Mouse (Mus musculus) gastrocnemius, postnatal 4 days (tissue): ENCODE results near the gene Mocs1. TPM values are rescaled to one million over a fixed set of nuclear protein-coding genes. Genes with fewer than 3 reads are reported as not detected.

Experiments
- DNase-seq, 2 experiments: peaks; one replicate each; pipeline ENCODE4 v3.0.0; 2021 to 2022; ENCODE audit warnings: low spot score in 2 of 2, mixed read lengths in 2 of 2
- total RNA-seq, 2 experiments: library from RNA; stranded (reverse); gene quantifications; 2 replicates each; pipeline ENCODE4 v1.2.3; 2021

The Mocs1 gene
- total RNA-seq, 2 experiments from 2014 or later = 20.3 to 20.8 TPM

GRCm38 (mm10) chr17:49477370-49477769 is 49.2 kb downstream of the Mocs1 start:
- no peak for DNase-seq

- no peak for DNase-seq
These were observed 53.7 kb downstream of the Mocs1 start for GRCm38 (mm10) chr17:49481876-49482275.

- DNase-seq = no peak
These were observed 56.3 kb downstream of the Mocs1 start for GRCm38 (mm10) chr17:49484435-49484834.

GRCm38 (mm10) chr17:49489098-49489497 is 60.9 kb downstream of the Mocs1 start:
- DNase-seq = no peak

GRCm38 (mm10) chr17:49493276-49493675 is 65.1 kb downstream of the Mocs1 start:
- DNase-seq = no peak

GRCm38 (mm10) chr17:49498169-49498568 is 70.0 kb downstream of the Mocs1 start:
- no peak for DNase-seq

GRCm38 (mm10) chr17:49499635-49500034 is 71.5 kb downstream of the Mocs1 start:
- DNase-seq = no peak

- no peak for DNase-seq
These were observed 72.1 kb downstream of the Mocs1 start for GRCm38 (mm10) chr17:49500234-49500633.

- no peak for DNase-seq
These were observed 75.2 kb downstream of the Mocs1 start for GRCm38 (mm10) chr17:49503246-49503900.

Other genes with a start within 250 kb of the Mocs1 start
- 10 to 100 TPM; 16.4 to 18.6 TPM for gene Daam2, start 136.0 kb downstream of the Mocs1 start, total RNA-seq
- under 1 TPM; 0.21 to 0.56 TPM for gene Kif6, start 186.8 kb downstream of the Mocs1 start, total RNA-seq